Mouse (Mus musculus): Measurements from ENCODE around the gene Gm36079. TPM values are rescaled to one million over a fixed set of nuclear protein-coding genes. Genes with fewer than 3 reads are reported as not detected.
"Not testable (repeated sequence)": the region's sequence is repeated elsewhere in the genome, so short reads cannot be mapped to it uniquely, and the experiment has no call there.

The Gm36079 gene
- polyA plus RNA-seq, 1 experiment = not detected

- H3K27ac ChIP-seq (ENCODE audit: control insufficient read depth, insufficient read depth, low read length); H3K4me1 ChIP-seq (replicated peaks; ENCODE audit: control insufficient read depth, insufficient read depth, low read length); H3K36me3 ChIP-seq (ENCODE audit: control insufficient read depth, insufficient read depth, low read length); DNase-seq; H3K4me3 ChIP-seq (ENCODE audit: control insufficient read depth, insufficient read depth, low read length); H3K27me3 ChIP-seq (ENCODE audit: control insufficient read depth, insufficient read depth, low read length): not testable (repeated sequence)
- WGBS = 10% methylated on average over 8 of the region's 32 CpGs
Observed at GRCm38 (mm10) chr13:120015348-120016007, 11.3 kb downstream of the Gm36079 start.

DNA sequence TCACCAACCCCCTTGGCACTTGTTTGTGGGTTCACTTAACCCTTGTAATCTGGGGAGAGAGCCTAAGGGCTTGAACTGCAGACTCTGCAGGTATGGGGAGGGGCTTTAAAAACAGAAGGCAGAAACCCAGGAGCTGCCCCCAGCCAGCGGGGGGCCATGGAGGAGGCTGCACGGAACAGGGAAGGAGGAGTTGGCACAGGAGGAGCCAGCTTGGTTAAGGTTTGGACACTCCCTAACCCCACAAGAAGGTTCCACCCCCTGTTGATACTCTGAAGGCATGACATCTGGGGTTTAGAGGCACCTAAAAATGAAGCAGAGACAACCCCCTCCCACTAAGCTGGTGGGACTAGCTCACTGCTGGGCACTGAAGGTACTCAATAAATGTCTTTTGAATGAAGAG, 12.8 kb downstream of the Gm36079 start:
- not testable (repeated sequence) for H3K27me3 ChIP-seq (ENCODE audit: control insufficient read depth, insufficient read depth, low read length); H3K27ac ChIP-seq (ENCODE audit: control insufficient read depth, insufficient read depth, low read length); H3K36me3 ChIP-seq (ENCODE audit: control insufficient read depth, insufficient read depth, low read length); H3K4me3 ChIP-seq (ENCODE audit: control insufficient read depth, insufficient read depth, low read length); DNase-seq; H3K4me1 ChIP-seq (replicated peaks; ENCODE audit: control insufficient read depth, insufficient read depth, low read length)
- WGBS = no CpG with 5 or more reads among the region's 2 CpGs

DNA sequence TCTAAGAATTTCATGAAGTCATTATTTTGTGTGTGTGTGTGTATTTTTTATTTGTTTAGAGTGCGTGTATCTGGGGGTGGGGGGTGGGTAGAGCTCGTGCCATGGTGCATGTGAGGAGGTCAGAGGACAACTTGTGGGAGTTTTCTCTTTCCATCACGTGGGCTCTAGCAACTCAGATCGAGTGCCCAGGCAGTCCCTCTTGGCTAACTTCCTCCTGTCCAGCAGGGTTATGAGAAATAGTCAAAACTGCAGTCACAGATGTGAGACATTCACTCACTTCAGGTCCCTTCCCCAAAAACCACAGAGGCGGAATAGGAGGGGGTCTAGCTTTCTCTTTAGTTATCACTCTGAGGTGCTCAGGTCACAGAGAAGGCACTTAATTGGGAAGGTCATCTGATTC, 13.3 kb downstream of the Gm36079 start:
- not testable (repeated sequence) for H3K27ac ChIP-seq (ENCODE audit: control insufficient read depth, insufficient read depth, low read length); H3K4me3 ChIP-seq (ENCODE audit: control insufficient read depth, insufficient read depth, low read length); DNase-seq; H3K4me1 ChIP-seq (replicated peaks; ENCODE audit: control insufficient read depth, insufficient read depth, low read length); H3K27me3 ChIP-seq (ENCODE audit: control insufficient read depth, insufficient read depth, low read length); H3K36me3 ChIP-seq (ENCODE audit: control insufficient read depth, insufficient read depth, low read length)
- no CpG with 5 or more reads among the region's 5 CpGs for WGBS

GRCm38 (mm10) chr13:120010068-120010467, 16.7 kb downstream of the Gm36079 start:
- not testable (repeated sequence) for H3K4me1 ChIP-seq (replicated peaks; ENCODE audit: control insufficient read depth, insufficient read depth, low read length); DNase-seq; H3K27me3 ChIP-seq (ENCODE audit: control insufficient read depth, insufficient read depth, low read length); H3K4me3 ChIP-seq (ENCODE audit: control insufficient read depth, insufficient read depth, low read length); H3K27ac ChIP-seq (ENCODE audit: control insufficient read depth, insufficient read depth, low read length); H3K36me3 ChIP-seq (ENCODE audit: control insufficient read depth, insufficient read depth, low read length)

GRCm38 (mm10) chr13:119999215-119999614, 27.6 kb downstream of the Gm36079 start:
- not testable (repeated sequence) for H3K27ac ChIP-seq (ENCODE audit: control insufficient read depth, insufficient read depth, low read length); H3K36me3 ChIP-seq (ENCODE audit: control insufficient read depth, insufficient read depth, low read length); DNase-seq; H3K4me3 ChIP-seq (ENCODE audit: control insufficient read depth, insufficient read depth, low read length); H3K27me3 ChIP-seq (ENCODE audit: control insufficient read depth, insufficient read depth, low read length); H3K4me1 ChIP-seq (replicated peaks; ENCODE audit: control insufficient read depth, insufficient read depth, low read length)
- WGBS = no CpG with 5 or more reads among the region's 4 CpGs

GRCm38 (mm10) chr13:119998442-119999086, 28.2 kb downstream of the Gm36079 start:
- H3K4me1 ChIP-seq (replicated peaks; ENCODE audit: control insufficient read depth, insufficient read depth, low read length); H3K36me3 ChIP-seq (ENCODE audit: control insufficient read depth, insufficient read depth, low read length); H3K27ac ChIP-seq (ENCODE audit: control insufficient read depth, insufficient read depth, low read length); H3K4me3 ChIP-seq (ENCODE audit: control insufficient read depth, insufficient read depth, low read length); H3K27me3 ChIP-seq (ENCODE audit: control insufficient read depth, insufficient read depth, low read length); DNase-seq: not testable (repeated sequence)
- WGBS = no CpG with 5 or more reads among the region's 22 CpGs

DNA sequence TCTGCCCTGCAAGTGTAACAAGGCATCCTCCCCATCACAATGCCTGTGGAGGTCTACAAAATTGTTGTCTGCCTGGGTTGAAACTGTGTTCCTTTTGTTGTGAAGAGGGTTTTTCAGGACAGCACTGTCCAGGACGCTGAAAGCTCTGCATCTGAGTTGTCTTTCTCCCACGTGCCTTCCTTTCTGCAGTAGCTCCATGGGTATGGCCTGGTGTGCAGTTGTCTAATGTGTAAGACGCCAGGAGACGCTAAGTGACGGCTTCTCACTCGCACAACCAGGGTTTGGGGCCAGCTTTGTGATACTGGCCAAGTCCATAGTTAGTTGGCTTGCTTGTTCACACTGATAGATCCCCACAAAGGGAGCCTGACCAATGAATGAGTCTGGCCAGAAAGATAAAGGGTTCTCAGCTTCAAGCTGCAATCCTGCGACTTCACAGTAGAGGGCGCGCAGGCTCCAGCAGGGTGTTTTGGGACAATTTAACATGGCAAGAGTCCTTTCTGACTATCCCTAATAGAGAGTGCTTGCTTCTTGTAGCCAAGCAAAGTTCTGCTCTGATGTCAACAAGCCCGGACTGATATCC, 34.8 kb downstream of the Gm36079 start:
- not testable (repeated sequence) for DNase-seq; H3K27me3 ChIP-seq (ENCODE audit: control insufficient read depth, insufficient read depth, low read length)
- WGBS = no CpG with 5 or more reads among the region's 10 CpGs

DNA sequence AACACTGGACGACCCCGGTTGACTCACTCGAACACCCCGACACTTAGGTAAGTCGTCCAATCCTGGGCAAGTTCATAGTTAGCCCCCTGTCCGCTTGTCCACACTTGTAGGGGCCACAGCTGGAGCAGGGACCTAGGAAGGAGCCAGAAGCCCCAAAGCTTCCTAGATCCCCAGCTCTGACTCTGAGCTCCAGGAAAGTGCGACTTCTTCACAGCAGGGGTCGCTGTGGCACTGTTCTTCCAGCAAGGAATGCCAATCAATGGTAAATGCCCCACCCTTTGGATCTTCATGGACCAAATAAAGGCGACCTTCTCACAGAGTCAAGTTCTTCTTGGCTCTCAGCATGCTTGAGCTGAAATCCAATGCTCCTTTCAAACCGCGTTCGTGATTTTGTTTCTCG, 35.5 kb downstream of the Gm36079 start:
- H3K27me3 ChIP-seq (ENCODE audit: control insufficient read depth, insufficient read depth, low read length); DNase-seq; H3K27ac ChIP-seq (ENCODE audit: control insufficient read depth, insufficient read depth, low read length); H3K4me3 ChIP-seq (ENCODE audit: control insufficient read depth, insufficient read depth, low read length); H3K36me3 ChIP-seq (ENCODE audit: control insufficient read depth, insufficient read depth, low read length); H3K4me1 ChIP-seq (replicated peaks; ENCODE audit: control insufficient read depth, insufficient read depth, low read length): not testable (repeated sequence)
- WGBS = no CpG with 5 or more reads among the region's 13 CpGs

More for the DNA sequence above, 34.8 kb downstream of the Gm36079 start:
- H3K27ac ChIP-seq (ENCODE audit: control insufficient read depth, insufficient read depth, low read length); H3K4me1 ChIP-seq (replicated peaks; ENCODE audit: control insufficient read depth, insufficient read depth, low read length); H3K4me3 ChIP-seq (ENCODE audit: control insufficient read depth, insufficient read depth, low read length); H3K36me3 ChIP-seq (ENCODE audit: control insufficient read depth, insufficient read depth, low read length): not testable (repeated sequence)

Other genes starting within 250 kb of the Gm36079 start
- gene Zfp131, start 236.1 kb downstream of the Gm36079 start, polyA plus RNA-seq (2012; rRNA removed) = 17.7 and 25.9 TPM in 2 replicates
- gene AF067063, start 196.8 kb downstream of the Gm36079 start, polyA plus RNA-seq (2012; rRNA removed) = not detected in 2 replicates
- gene D13Ertd608e, start 191.0 kb downstream of the Gm36079 start, polyA plus RNA-seq (2012; rRNA removed) = 1.4 TPM in 1 of 2 replicates, not detected in the other
- not detected in 2 replicates for gene Tcstv1, start 132.2 kb downstream of the Gm36079 start, polyA plus RNA-seq (2012; rRNA removed)
- gene Gm21761, start 97.7 kb downstream of the Gm36079 start, polyA plus RNA-seq (2012; rRNA removed) = not detected in 2 replicates
- gene B020031M17Rik, start 76.2 kb downstream of the Gm36079 start, polyA plus RNA-seq (2012; rRNA removed) = not detected in 2 replicates
- gene Gm21188, start 25.2 kb upstream of the Gm36079 start, polyA plus RNA-seq (2012; rRNA removed) = 2.9 and 3.3 TPM in 2 replicates
- gene Gm20767, start 113.2 kb upstream of the Gm36079 start, polyA plus RNA-seq (2012; rRNA removed) = not detected in 2 replicates
- gene Gm21818, start 145.4 kb upstream of the Gm36079 start, polyA plus RNA-seq (2012; rRNA removed) = not detected in 2 replicates
- gene Gm21762, start 188.9 kb upstream of the Gm36079 start, polyA plus RNA-seq (2012; rRNA removed) = 2.6 and 4.0 TPM in 2 replicates
- gene Gm21731, start 212.1 kb upstream of the Gm36079 start, polyA plus RNA-seq (2012; rRNA removed) = not detected in 2 replicates
- 0.12 TPM in 1 of 2 replicates, not detected in the other for gene AF067061, start 236.1 kb upstream of the Gm36079 start, polyA plus RNA-seq (2012; rRNA removed)

Data from thymus, adult 2 months (tissue).